Comparison of ENCODE assay signal across 12 mouse cellular contexts in the genomic region with DNA sequence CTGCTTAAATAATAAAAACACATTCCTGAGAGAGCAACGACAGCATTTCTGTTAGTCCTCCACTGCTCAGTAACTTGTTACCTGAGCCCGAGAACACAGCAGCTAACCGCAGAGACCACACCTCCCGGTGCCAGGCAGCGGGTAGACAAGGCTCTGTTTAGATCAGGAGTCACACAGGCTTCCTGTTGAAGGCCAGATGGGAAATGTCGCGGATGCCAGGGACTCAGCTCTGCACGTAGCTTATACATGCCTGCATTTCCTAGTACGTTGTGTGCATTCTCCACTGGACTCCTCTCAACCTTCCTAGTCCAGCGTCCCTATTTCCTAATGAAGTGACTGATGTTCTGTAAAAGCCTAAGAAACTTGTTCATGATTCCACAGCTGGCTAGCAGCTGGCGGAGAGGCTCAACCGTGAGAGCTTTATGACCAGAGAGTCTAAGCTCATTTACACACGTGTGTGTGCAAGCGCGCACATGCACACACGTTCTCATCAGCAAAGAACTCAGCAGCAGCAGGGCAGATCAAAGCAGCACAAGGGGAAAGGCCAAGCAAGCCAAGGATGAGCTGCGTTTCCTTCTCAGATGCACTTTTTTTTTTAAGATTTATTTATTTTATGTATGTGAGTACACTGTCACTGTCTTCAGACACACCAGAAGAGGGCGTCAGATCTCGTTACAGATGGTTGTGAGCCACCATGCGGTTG.
A peak's percentile ranks its signal among the peaks of the same experiment; 100 is the strongest.
DNase-seq lines count a peak whose midpoint lies in the region; ATAC-seq lines count a peak whose summit lies in the region.
"Had no signal": no experiment of that assay in that cellular context is flagged by ENCODE, and none has a peak within 500 bp of the region (broad histone marks: within the 10 kb centered on the region; RNA-seq: fewer than 3 reads in every experiment).

No protein-coding gene starts in this region.

- H3K27me3 ChIP-seq in limb, embryonic 11.5 days (ENCODE audit: control insufficient read depth, insufficient read depth, low read length), result no peaks in the 10 kb centered on the region
- no peaks in the 10 kb centered on the region for H3K27me3 ChIP-seq in limb, embryonic 10.5 days (ENCODE audit: low read depth, poor library complexity, severe bottlenecking)
- H3K27me3 ChIP-seq in limb, embryonic 12.5 days, result no peaks in the 10 kb centered on the region; the same call in 1 of the 2 replicates
- H3K27me3 ChIP-seq: forebrain, embryonic 15.5 days; hindbrain, embryonic 12.5 days; liver, embryonic 15.5 days had no signal

- H3K9me3 ChIP-seq in limb, embryonic 11.5 days (ENCODE audit: control insufficient read depth, low read length), result no peaks in the 10 kb centered on the region
- H3K9me3 ChIP-seq in limb, embryonic 10.5 days (replicated peaks), result no peaks in the 10 kb centered on the region
- H3K9me3 ChIP-seq in limb, embryonic 12.5 days, result no peaks in the 10 kb centered on the region
- H3K9me3 ChIP-seq: forebrain, embryonic 15.5 days; hindbrain, embryonic 12.5 days; liver, embryonic 15.5 days had no signal

- no peak overlapping the region for H3K9ac ChIP-seq in limb, embryonic 11.5 days (ENCODE audit: low read length)
- no peak overlapping the region for H3K9ac ChIP-seq in limb, embryonic 12.5 days (replicated peaks)
- H3K9ac ChIP-seq: forebrain, embryonic 15.5 days; hindbrain, embryonic 12.5 days; liver, embryonic 15.5 days had no signal

- DNase-seq in limb, embryonic 11.5 days (ENCODE audit: low spot score), result peak; percentile 48
- no peak for DNase-seq in limb, embryonic 10.5 days (ENCODE audit: low spot score)
- peak; percentile 54 to 80 for DNase-seq in lung, postnatal 4 days
- DNase-seq in thymus, postnatal 4 days, result peak; percentile 40
- DNase-seq in kidney, postnatal 10 days, result no peak
- DNase-seq in adrenal gland, adult (ENCODE audit: inconsistent age in 2 of 2, low spot score in 1 of 2), result no peak
- DNase-seq: adrenal gland, postnatal 25 days; cerebellum, adult 9-10 months had no signal

- H3K36me3 ChIP-seq in limb, embryonic 11.5 days (ENCODE audit: control insufficient read depth, insufficient read depth, low read length), result no peaks in the 10 kb centered on the region
- no peaks in the 10 kb centered on the region for H3K36me3 ChIP-seq in limb, embryonic 10.5 days
- H3K36me3 ChIP-seq in limb, embryonic 12.5 days, result no peaks in the 10 kb centered on the region
- H3K36me3 ChIP-seq: hindbrain, embryonic 12.5 days; liver, embryonic 15.5 days had no signal

- H3K4me2 ChIP-seq in limb, embryonic 11.5 days (ENCODE audit: low read depth, severe bottlenecking), result no peak overlapping the region
- peak overlapping the region; percentile 33 for H3K4me2 ChIP-seq in limb, embryonic 12.5 days
- H3K4me2 ChIP-seq: forebrain, embryonic 15.5 days; hindbrain, embryonic 12.5 days; liver, embryonic 15.5 days had no signal

- WGBS in limb, embryonic 11.5 days, result 62% methylated on average over 20 of the region's 20 CpGs
- 75% methylated on average over 20 of the region's 20 CpGs for WGBS in limb, embryonic 10.5 days
- WGBS in limb, embryonic 12.5 days, result 43% methylated on average over 20 of the region's 20 CpGs

- H3K4me3 ChIP-seq in limb, embryonic 11.5 days (ENCODE audit: low read depth, low read length), result no peak overlapping the region
- H3K4me3 ChIP-seq in limb, embryonic 10.5 days, result no peak overlapping the region
- no peak overlapping the region for H3K4me3 ChIP-seq in limb, embryonic 12.5 days (replicated peaks)
- H3K4me3 ChIP-seq: forebrain, embryonic 15.5 days; hindbrain, embryonic 12.5 days; liver, embryonic 15.5 days had no signal

- no peak overlapping the region for H3K27ac ChIP-seq in limb, embryonic 11.5 days (replicated peaks; ENCODE audit: low read depth, low read length)
- no peak overlapping the region for H3K27ac ChIP-seq in limb, embryonic 10.5 days
- peak overlapping the region; percentile 75 for H3K27ac ChIP-seq in limb, embryonic 12.5 days
- H3K27ac ChIP-seq: forebrain, embryonic 15.5 days; hindbrain, embryonic 12.5 days; liver, embryonic 15.5 days had no signal

- no peaks in the 10 kb centered on the region; the same call in 1 of the 2 replicates for H3K4me1 ChIP-seq in limb, embryonic 11.5 days (ENCODE audit: control insufficient read depth, insufficient read depth, low read length)
- peaks cover 8% of the 10 kb centered on the region for H3K4me1 ChIP-seq in limb, embryonic 10.5 days
- H3K4me1 ChIP-seq in limb, embryonic 12.5 days (replicated peaks), result peaks cover 15% of the 10 kb centered on the region
- H3K4me1 ChIP-seq: forebrain, embryonic 15.5 days; hindbrain, embryonic 12.5 days; liver, embryonic 15.5 days had no signal

- peak; percentile 39; the same call in 1 of the 2 replicates for ATAC-seq in limb, embryonic 11.5 days (ENCODE audit: insufficient number of reproducible peaks, low FRiP score, low TSS enrichment, low read depth)
- peak; percentile 66; the same call in 1 of the 2 replicates for ATAC-seq in limb, embryonic 12.5 days (ENCODE audit: insufficient number of reproducible peaks, insufficient read depth, low FRiP score, low TSS enrichment, low read depth)
- ATAC-seq: forebrain, embryonic 15.5 days had no signal

Comparison
In these comparisons a context has a peak if more than half of its experiments do, and no peak if none do; other contexts are left out.
1. DNase-seq: peak in limb, embryonic 11.5 days (single experiment), lung, postnatal 4 days (2 of 2) and thymus, postnatal 4 days (single experiment); none in limb, embryonic 10.5 days (single experiment), kidney, postnatal 10 days (single experiment) and adrenal gland, adult (0 of 2).